Mouse (Mus musculus) C2C12 (cell line): ENCODE results near the gene Misp. TPM values are rescaled to one million over a fixed set of nuclear protein-coding genes. Genes with fewer than 3 reads are reported as not detected.

Experiments
- H3K27me3 ChIP-seq: one replicate; pipeline ENCODE4 v1.6.1; 2011; ENCODE audit not compliant: control insufficient read depth, insufficient read depth, insufficient read length
- H3K36me3 ChIP-seq: one replicate; pipeline ENCODE4 v1.6.1; 2011; ENCODE audit not compliant: control insufficient read depth, insufficient read depth
- H3K4me3 ChIP-seq: one replicate; pipeline ENCODE4 v1.5.1; 2011; ENCODE audit warnings: mild to moderate bottlenecking, control low read depth; ENCODE audit not compliant: poor library complexity, insufficient read depth, severe bottlenecking
- H3K79me2 ChIP-seq: one replicate; pipeline ENCODE4 v1.6.1; 2011; ENCODE audit not compliant: control insufficient read depth, insufficient read depth
- H3K79me3 ChIP-seq: one replicate; pipeline ENCODE4 v1.6.1; 2011; ENCODE audit warnings: low read depth, control low read depth
- H3ac ChIP-seq: one replicate; pipeline ENCODE3; 2011; ENCODE audit warnings: low read depth; ENCODE audit not compliant: control insufficient read depth, insufficient read length
- CEBPB ChIP-seq: IDR thresholded peaks from one replicate; pipeline ENCODE4 v1.6.1; 2011; ENCODE audit warnings: low read depth, mild to moderate bottlenecking, control low read depth, moderate library complexity
- CTCF ChIP-seq: IDR thresholded peaks from one replicate; pipeline ENCODE4 v1.5.1; 2011; ENCODE audit not compliant: control insufficient read depth, insufficient read depth, insufficient read length
- FOSL1 ChIP-seq: IDR thresholded peaks from one replicate; pipeline ENCODE4 v1.8.0; 2011; ENCODE audit warnings: mild to moderate bottlenecking, low read length; ENCODE audit not compliant: poor library complexity, insufficient read depth, severe bottlenecking
- MAX ChIP-seq: IDR thresholded peaks from one replicate; pipeline ENCODE4 v1.6.1; 2011; ENCODE audit warnings: mild to moderate bottlenecking, control low read depth
- MYOD1 ChIP-seq: IDR thresholded peaks from one replicate; pipeline ENCODE4 v1.6.1; 2011; ENCODE audit warnings: low read depth; ENCODE audit not compliant: control insufficient read depth, insufficient read length
- MYOG ChIP-seq: IDR thresholded peaks from one replicate; pipeline ENCODE4 v1.6.1; 2011; ENCODE audit not compliant: control insufficient read depth, insufficient read length; ENCODE audit errors: extremely low read depth
- USF1 ChIP-seq: IDR thresholded peaks from one replicate; pipeline ENCODE4 v1.6.1; 2011; ENCODE audit warnings: low read depth, mild to moderate bottlenecking, control low read depth, moderate library complexity
- polyA plus RNA-seq: library from polyadenylated mRNA; unstranded; fragments of >200 nt; fragmentation: generic; extraction: Trizol; gene quantifications from one replicate; pipeline ENCODE4 v1.2.1, GENCODE M21; 2012; ENCODE audit warnings: missing spikeins

The Misp gene
- polyA plus RNA-seq, 1 experiment = not detected

DNA sequence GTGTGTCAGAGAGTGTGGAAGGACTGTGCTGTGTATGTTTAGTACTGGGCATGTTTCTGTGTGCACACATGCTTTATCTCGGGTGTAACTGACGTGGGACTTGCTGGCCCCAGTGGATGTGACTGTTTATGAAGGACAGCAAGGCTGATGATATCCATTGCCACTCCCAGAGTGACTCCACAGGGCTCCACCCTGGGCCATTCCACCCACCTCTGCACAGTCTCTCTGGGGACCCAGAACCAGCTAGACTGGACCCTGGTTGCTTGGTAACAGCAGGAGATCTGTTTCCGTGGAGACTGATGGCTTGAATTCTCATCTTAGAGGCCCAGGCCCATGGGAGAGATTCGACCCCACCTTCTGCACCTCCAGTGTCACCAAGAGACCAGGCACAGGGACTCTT lies 2.6 kb upstream of the Misp start:
- Histone ChIP-seq H3K36me3 (no peaks in the 10 kb centered on the region), H3K79me3 (no peaks in the 10 kb centered on the region), H3K27me3 (no peaks in the 10 kb centered on the region), H3K4me3 (no peak overlapping the region), H3ac (no peak overlapping the region), H3K79me2 (no peaks in the 10 kb centered on the region)
- TF ChIP-seq USF1 (no peak), FOSL1 (no peak), CEBPB (no peak), CTCF (no peak)

DNA sequence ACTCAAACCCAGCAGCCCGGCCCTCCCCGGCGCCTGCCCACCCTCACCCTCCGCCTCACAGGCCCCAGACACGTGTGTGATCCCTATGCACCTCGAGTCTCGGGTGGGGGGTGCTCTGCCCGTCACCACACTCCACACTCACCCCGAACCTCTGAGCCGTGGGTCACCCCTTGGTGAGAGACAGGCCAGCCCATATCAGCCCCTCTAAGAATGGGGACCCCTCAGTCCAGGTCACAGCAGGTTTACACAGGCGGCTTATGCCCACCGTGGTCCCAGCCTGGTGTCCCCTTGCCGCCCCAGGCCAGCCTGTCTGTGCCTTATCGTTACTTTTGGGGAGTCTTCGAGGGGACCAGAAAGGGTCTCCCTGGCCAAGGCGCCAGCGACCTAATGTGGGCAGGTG lies 1.2 kb upstream of the Misp start:
- Histone ChIP-seq H3K4me3 (no peak overlapping the region), H3K79me3 (no peaks in the 10 kb centered on the region), H3K27me3 (no peaks in the 10 kb centered on the region), H3K36me3 (no peaks in the 10 kb centered on the region), H3ac (no peak overlapping the region), H3K79me2 (no peaks in the 10 kb centered on the region)
- TF ChIP-seq MYOG (no peak), FOSL1 (no peak), CEBPB (no peak), MYOD1 (no peak), MAX (no peak), CTCF (no peak), USF1 (no peak)

DNA sequence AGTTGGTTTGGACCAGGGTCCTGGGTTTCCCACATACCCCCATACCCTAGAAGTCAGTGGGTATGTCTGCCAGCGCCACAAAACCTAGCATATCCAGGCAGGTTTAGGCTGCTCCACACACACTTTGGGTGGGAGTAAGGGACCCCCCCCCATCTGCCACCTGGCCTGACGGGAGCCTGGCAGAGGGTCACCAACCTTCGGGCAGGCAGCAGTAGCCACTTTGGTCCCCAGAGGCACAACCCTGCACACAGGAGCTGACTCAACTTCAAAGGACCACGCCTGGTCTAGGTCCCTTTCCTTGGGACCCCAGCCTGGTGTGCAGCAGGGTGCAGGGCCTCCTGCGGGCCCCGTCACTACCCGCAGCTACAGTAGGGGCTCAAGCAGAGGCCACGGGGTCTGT lies 512 bp upstream of the Misp start:
- TF ChIP-seq USF1 (no peak), CEBPB (no peak), MYOG (no peak), FOSL1 (no peak), CTCF (no peak), MYOD1 (no peak), MAX (no peak)
- no peak overlapping the region for H3ac ChIP-seq
- H3K27me3 ChIP-seq = no peaks in the 10 kb centered on the region
- H3K36me3 ChIP-seq = no peaks in the 10 kb centered on the region
- H3K79me2 ChIP-seq = no peaks in the 10 kb centered on the region
- H3K4me3 ChIP-seq = no peak overlapping the region
- no peaks in the 10 kb centered on the region for H3K79me3 ChIP-seq

DNA sequence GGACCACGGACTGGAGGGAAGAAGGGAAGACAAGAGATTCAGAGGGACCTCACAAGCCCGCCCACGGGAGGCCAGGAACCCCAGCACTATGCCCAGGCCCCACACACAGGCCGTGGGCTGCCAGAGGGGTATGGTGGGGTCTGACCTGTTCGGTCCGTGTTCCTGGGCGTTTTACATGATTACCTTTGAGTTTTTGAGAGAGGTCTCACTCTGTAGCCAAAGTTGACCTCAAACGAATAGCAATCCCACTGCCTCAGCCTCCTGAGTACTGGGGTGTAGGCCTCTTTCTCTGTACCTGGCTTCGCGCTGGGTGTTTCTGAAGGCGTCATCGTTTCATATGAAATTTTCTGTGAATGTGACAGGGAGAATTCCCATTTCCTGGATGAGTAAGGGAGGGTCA lies 942 bp downstream of the Misp start:
- no peaks in the 10 kb centered on the region for H3K36me3 ChIP-seq
- no peaks in the 10 kb centered on the region for H3K79me2 ChIP-seq
- H3K27me3 ChIP-seq = peaks cover 11% of the 10 kb centered on the region
- no peak overlapping the region for H3K4me3 ChIP-seq
- H3ac ChIP-seq = no peak overlapping the region
- H3K79me3 ChIP-seq = no peaks in the 10 kb centered on the region
- TF ChIP-seq MYOG (no peak), MYOD1 (no peak), USF1 (no peak), MAX (no peak)

DNA sequence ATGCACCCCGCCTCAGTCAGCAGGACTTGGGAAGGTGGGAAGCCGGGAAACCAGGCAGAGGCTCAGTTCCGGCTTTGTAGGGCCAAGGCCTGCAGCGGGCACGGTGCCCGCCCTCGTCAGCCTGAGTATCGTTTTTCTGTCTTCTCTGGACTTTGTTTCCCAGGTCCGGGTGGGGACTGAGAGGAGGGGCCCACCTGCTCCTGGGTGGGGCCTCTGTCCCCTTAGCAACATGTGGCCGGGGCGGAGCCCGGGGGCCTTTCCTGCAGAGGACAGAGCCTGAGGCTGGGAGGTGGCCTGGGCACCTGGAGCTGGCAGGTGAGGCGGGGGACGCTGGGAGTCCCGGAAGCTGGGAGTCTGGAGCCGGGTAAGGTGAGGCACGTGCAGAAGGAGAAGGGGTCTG lies 1.6 kb downstream of the Misp start:
- Histone ChIP-seq H3K4me3 (no peak overlapping the region), H3K79me2 (no peaks in the 10 kb centered on the region)
- no peak for TF ChIP-seq MAX

DNA sequence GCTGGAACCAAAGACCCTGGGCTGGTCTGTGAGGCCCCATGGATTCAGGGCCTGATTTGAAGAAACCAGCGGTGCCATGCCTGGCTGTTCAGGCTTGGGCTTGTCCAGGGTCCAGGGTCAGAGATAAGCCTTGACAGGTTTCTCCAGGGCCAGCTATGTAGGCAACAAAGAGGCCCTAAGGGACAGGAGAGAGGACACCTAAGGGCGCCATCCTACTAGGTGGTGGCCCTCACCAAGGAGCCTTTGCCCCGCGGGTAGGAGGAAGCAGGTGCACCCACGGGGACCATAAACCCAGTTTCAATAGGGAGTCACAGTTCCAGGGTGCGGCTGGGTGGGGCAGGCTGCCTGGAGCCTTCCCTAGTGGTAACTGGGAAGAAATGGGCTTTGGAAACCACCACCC lies 2.2 kb downstream of the Misp start:
- Histone ChIP-seq H3K79me3 (no peaks in the 10 kb centered on the region), H3K27me3 (peaks cover 13% of the 10 kb centered on the region), H3K4me3 (no peak overlapping the region), H3K79me2 (no peaks in the 10 kb centered on the region), H3ac (no peak overlapping the region), H3K36me3 (no peaks in the 10 kb centered on the region)
- TF ChIP-seq CEBPB (no peak), MYOG (no peak), CTCF (no peak), USF1 (no peak), FOSL1 (no peak), MYOD1 (no peak), MAX (no peak)

More for the DNA sequence above, 1.6 kb downstream of the Misp start:
- H3K79me3 ChIP-seq = no peaks in the 10 kb centered on the region
- peaks cover 13% of the 10 kb centered on the region for H3K27me3 ChIP-seq
- no peak overlapping the region for H3ac ChIP-seq
- no peaks in the 10 kb centered on the region for H3K36me3 ChIP-seq
